Mouse (Mus musculus) liver, adult (tissue): ENCODE measurements around the gene Anxa1.

Experiments used
- GATA4 ChIP-seq: IDR thresholded peaks from 2 replicates; pipeline ENCODE4 v1.6.1; 2014; ENCODE audit warnings: mild to moderate bottlenecking, low read length; ENCODE audit not compliant: insufficient replicate concordance

The Anxa1 gene

DNA sequence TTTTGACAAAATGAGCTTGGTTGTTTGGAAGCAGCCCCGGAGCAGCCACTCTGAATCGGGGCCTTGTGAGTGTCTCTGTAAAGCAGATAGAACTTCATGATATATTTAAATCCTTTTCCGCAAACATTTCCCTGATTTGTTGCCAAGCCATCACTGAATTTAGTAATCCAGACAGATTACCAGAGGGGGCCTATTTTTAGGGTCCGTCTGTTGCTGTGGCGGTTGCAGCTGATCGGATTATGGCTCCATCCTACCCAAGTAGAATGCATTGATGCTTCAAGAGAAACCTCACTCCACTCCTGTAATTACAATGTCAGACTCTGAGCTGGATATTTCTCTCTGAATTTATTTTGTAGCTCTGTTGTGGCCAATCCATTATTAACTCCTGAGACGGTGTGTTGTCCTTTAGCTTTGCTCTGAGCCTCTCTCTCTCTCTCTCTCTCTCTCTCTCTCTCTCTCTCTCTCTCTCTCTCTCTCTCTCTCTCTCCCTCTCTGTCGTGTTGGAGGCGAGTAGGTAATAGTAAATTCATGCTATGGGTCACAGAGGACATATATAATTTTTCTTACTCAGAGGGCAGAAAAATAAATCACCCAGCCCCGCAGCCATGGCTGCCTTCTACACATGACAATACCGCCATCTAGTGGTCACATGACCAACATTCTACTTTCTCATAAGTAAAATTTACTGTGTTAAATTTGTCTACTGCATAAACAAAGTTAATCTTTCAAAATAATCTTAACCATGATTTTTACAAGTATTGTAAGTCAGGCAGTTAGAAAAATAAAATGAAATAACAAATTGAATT lies 46.0 kb downstream of the Anxa1 start:
- TF ChIP-seq GATA4, result no peak

DNA sequence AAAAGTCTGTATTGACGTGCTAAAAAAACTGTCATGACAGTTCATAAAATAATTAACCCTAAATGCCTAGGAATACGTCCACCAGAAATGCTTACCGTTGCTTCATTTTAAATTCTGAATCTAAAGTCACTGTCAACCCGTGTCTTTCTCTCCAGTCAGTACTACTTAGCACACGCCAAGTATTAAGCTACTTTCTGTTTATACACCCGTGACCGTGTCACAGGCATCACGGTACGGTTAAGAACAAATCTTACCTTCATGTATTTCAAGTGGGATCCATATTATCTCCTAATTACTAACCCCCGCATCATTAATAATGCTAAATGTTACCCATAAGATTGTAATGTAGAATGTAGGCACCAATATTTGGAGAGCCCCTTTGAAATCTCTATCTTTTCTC lies 46.7 kb downstream of the Anxa1 start:
- no peak for TF ChIP-seq GATA4
